Mouse (Mus musculus) cerebellum, adult 11 months (tissue): ENCODE measurements around the gene Zranb1.
A peak's percentile ranks its signal among the peaks of the same experiment; 100 is the strongest.

ENCODE experiments used
- DNase-seq: peaks from one replicate; pipeline ENCODE4 v3.0.0; 2022

Zranb1 gene

GRCm38 (mm10) chr7:133003421-133003820, 72.5 kb downstream of the Zranb1 start:
- peak; percentile 88 for DNase-seq

GRCm38 (mm10) chr7:133005772-133006171, 74.8 kb downstream of the Zranb1 start:
- DNase-seq: no peak

GRCm38 (mm10) chr7:133007343-133007742, 76.4 kb downstream of the Zranb1 start:
- DNase-seq: peak; percentile 62

GRCm38 (mm10) chr7:133008663-133009062, 77.7 kb downstream of the Zranb1 start:
- no peak for DNase-seq

GRCm38 (mm10) chr7:133009676-133010075, 78.7 kb downstream of the Zranb1 start:
- DNase-seq: no peak

- no peak for DNase-seq
Measured at GRCm38 (mm10) chr7:133010477-133010876, 79.5 kb downstream of the Zranb1 start.

DNA sequence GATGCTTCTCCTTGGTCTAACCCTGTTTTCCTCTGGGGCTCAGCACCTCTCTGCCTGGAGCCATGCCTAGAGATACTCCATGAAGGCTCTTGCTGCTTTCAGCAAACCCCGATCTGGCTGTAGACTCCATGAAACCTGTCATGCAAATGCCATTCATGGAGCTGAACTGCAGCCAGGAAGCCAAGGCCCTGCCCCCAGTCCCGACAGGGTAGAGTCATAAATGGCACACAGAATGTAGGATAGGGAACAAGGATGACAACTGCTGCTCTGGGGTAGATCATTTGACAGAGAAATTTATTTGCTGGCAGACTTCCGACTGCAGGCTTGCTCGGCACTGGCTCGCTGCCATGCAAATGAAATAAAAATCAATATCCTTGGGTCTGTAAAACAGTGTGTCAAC, 80.2 kb downstream of the Zranb1 start:
- peak; percentile 57 for DNase-seq

DNA sequence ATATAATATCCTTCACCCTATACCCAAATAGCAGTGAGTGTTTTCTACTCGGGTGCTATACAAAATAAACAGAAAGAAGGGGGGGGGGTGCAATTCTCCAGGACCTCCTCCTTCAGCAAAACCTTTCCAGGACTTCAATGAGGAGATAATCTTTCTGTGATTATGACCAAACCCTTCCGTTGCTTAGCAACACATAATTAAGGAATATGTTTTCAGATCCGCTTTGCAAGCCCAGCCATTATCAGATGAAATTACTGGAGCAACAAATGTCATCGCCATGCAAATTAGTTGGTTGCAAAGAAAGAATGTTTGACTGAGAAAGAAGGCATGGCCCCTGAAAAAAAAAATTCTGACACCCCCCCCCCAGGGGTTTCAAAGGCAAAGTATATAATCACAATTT, 80.7 kb downstream of the Zranb1 start:
- no peak for DNase-seq

- no peak for DNase-seq
Measured at GRCm38 (mm10) chr7:133012637-133013366, 81.9 kb downstream of the Zranb1 start.

DNA sequence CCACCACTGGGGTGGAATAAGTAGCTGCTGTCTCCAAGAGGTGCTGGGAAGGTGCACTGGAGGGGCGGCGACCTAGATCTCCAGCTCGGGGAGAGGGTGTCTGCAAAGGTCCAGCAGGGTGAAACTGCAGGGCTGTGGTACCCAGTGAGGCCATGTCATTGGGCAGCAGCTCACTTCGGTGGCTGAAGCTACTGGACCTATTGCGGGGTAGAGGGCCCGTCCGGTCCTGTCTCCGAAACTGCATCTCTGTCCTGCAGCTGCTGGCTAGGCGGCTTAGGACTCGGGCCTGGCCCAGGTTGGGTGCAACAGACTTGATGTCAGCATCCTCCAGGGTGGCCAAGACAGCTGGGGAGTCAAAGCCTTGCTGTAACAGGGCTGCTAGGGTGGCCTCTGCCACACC, 83.0 kb downstream of the Zranb1 start:
- no peak for DNase-seq

- DNase-seq: no peak
Measured at GRCm38 (mm10) chr7:133014631-133015030, 83.7 kb downstream of the Zranb1 start.

DNA sequence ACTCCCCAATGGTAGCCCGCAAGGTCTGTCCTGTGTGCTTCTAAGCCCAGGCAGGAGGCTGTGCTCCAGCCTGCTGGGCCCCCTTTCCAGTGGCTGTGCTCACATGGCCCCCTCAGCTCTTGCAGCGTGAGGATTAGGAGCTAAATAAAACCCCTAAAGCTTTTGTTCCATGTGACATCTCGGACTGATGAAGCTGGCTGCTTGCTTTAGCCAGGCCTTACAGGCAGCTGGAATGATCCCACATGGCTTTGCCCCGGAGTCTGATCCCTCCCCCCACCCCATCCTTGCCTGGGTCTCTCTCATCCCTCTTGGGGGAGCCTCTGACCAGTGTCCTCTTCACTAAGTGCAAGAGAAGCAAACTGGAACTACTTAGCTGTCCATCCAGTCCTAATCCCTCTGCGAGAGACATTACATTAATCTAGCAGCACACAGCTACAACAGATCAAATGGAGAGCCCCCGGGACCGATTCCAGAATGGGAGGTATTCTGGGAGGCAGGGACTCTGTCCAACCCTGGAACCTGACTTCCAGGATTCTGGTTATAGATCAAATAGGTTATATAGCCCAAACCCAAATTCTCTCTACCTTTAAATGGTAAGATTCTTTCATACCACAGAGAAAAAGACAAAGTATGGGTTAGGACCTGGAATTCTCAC, 84.6 kb downstream of the Zranb1 start:
- DNase-seq: no peak

- DNase-seq: no peak
Measured at GRCm38 (mm10) chr7:133018961-133019360, 88.0 kb downstream of the Zranb1 start.

DNA sequence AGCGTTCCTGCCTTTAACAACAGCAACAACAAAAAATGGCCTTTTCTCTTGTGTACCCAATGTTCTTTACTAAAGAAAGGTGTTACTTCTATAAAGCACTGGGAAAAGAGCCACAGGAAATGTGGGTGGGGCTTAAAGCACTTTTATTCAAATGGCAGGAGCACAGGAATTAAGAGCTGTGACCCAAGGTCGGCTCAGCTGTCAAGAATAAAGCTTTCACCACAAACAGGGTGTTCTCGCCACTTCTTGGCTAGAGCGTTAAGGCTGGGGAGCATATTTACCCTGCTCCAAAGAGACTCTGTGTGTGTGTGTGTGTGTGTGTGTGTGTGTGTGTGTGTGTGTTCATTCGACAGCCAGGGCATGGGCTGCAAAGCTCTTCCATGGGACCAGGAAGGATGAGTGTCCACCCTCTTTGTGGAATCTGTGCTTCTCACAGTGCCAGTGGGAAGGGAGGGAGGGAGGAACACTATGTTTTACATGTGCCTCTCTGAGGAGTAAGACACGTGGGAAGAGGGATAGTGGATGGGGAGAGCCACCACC, 88.6 kb downstream of the Zranb1 start:
- DNase-seq: no peak

- DNase-seq: no peak
Measured at GRCm38 (mm10) chr7:133024694-133025093, 93.8 kb downstream of the Zranb1 start.

GRCm38 (mm10) chr7:133027930-133028329, 97.0 kb downstream of the Zranb1 start:
- no peak for DNase-seq

GRCm38 (mm10) chr7:133029004-133029403, 98.1 kb downstream of the Zranb1 start:
- DNase-seq: no peak

DNA sequence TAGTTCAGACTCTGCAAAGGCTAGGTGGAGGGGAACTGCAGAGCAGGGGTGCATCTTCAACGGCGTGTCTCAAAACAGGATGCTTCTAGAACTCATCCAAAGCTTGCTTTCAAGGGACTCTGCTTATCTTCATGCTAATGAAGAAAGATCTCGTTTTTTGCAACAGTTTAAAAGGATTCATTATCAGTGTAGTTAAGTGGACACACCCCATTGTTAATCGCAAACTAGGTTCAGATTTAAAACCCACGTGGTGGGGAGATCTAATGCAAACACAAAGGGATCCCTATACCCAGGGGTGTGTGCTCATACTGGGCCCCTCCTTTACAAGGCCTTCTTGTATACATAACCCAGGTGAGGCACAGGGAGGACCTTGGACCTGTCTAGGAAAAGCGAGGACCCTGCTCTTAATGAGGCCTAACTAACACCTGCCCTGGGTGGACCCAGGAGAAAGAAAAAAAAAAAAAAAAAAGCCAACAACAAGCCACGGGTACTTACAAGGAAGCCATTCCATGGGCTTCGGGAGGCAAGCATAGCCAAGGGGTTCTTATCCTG, 98.6 kb downstream of the Zranb1 start:
- no peak for DNase-seq

GRCm38 (mm10) chr7:133032589-133033203, 101.8 kb downstream of the Zranb1 start:
- peak; percentile 59 for DNase-seq

- DNase-seq: no peak
Measured at GRCm38 (mm10) chr7:133035901-133036300, 105.0 kb downstream of the Zranb1 start.
